Mouse (Mus musculus): ENCODE data around the gene Hs3st6.

- TF ChIP-seq CTCF (IDR thresholded peaks at IDR 0.05; ENCODE audit: borderline replicate concordance, insufficient read depth, low read length) (no peak), POLR2A (IDR thresholded peaks at IDR 0.05; ENCODE audit: low read depth, low read length) (no peak)
Observed at GRCm38 (mm10) chr17:24794791-24795190, 42.0 kb downstream of the Hs3st6 start.
